Comparison of ENCODE assay signal across 21 mouse cellular contexts in the genomic region with DNA sequence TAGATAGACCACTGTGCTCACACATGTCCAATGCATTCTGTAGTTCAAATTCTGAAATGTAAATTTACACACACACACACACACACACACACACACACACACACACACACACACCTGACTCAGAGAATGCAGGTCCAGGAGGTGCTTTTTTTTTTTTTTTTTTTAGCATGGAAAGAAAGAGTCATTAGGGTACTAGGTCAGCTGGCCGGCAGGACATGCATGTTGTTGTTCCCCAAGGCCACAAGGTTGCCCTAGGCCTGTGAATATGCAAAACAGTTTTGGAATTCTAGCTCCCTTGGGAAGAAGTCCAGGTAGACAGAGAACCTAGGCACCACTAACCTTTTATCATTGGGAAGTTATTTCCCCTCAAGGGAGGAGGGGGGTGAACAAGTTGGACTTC.
DNase-seq lines count a peak whose midpoint lies in the region; ATAC-seq and TF ChIP-seq lines count a peak whose summit lies in the region.
"Had no signal": no experiment of that assay in that cellular context is flagged by ENCODE, and none has a peak within 500 bp of the region (broad histone marks: within the 10 kb centered on the region; RNA-seq: fewer than 3 reads in every experiment).

No protein-coding gene starts in this region.

- no peaks in the 10 kb centered on the region for H3K27me3 ChIP-seq in liver, adult 2 months (ENCODE audit: control insufficient read depth, insufficient read depth, low read length)
- H3K27me3 ChIP-seq in liver, postnatal 0 days (ENCODE audit: insufficient read depth, low read length) = no peaks in the 10 kb centered on the region
- H3K27me3 ChIP-seq: embryonic facial prominence, embryonic 13.5 days; forebrain, embryonic 12.5 days; hindbrain, embryonic 12.5 days had no signal

- peak; percentile 60 for DNase-seq in heart, adult 11 months
- no peak for DNase-seq in heart, adult 9 months (ENCODE audit: low spot score in 2 of 2)
- DNase-seq in liver, adult 2 months (ENCODE audit: extremely low read depth, low read depth, low spot score) = peak; percentile 37
- no peak for DNase-seq in liver, postnatal 0 days
- DNase-seq in ZHBTc4 (ENCODE audit: low read depth, low spot score) = peak; percentile 9
- DNase-seq in thymus, postnatal 36 days = no peak
- no peak for DNase-seq in cerebellum, postnatal 14 days
- DNase-seq: adrenal gland, postnatal 14 days; cerebellum, adult 11-12 months; cerebellum, adult 9-10 months; cerebellum, postnatal 36 days; gastrocnemius, postnatal 10 days; heart, postnatal 10 days; heart, postnatal 4 days had no signal

- 16% methylated on average over 1 of the region's 1 CpGs for WGBS in liver, adult 2 months
- WGBS in liver, postnatal 0 days (ENCODE audit: insufficient replicate concordance) = 57% methylated on average over 1 of the region's 1 CpGs

- H3K79me2 ChIP-seq in liver, adult 2 months (ENCODE audit: control insufficient read depth, insufficient read depth, low read length) = no peaks in the 10 kb centered on the region

- TF ChIP-seq POLR2A in liver, adult 2 months (IDR thresholded peaks at IDR 0.05; ENCODE audit: extremely low read depth, insufficient read depth, low read length) = no peak

- peaks cover 5% of the 10 kb centered on the region; the same call in 1 of the 2 replicates for H3K4me1 ChIP-seq in liver, adult 2 months (ENCODE audit: control insufficient read depth, insufficient read depth, low read length)
- peaks cover 6% of the 10 kb centered on the region; the same call in 1 of the 2 replicates for H3K4me1 ChIP-seq in liver, postnatal 0 days (ENCODE audit: insufficient read depth)
- H3K4me1 ChIP-seq: embryonic facial prominence, embryonic 13.5 days; hindbrain, embryonic 12.5 days had no signal

- no peak overlapping the region for H3K4me2 ChIP-seq in liver, postnatal 0 days (ENCODE audit: low read depth, low read length)
- H3K4me2 ChIP-seq: embryonic facial prominence, embryonic 13.5 days; forebrain, embryonic 12.5 days; hindbrain, embryonic 12.5 days had no signal

- no peak overlapping the region for H3K4me3 ChIP-seq in liver, adult 2 months (ENCODE audit: insufficient read depth, low read depth, low read length)
- H3K4me3 ChIP-seq in liver, postnatal 0 days (ENCODE audit: low read depth, low read length) = no peak overlapping the region
- H3K4me3 ChIP-seq: embryonic facial prominence, embryonic 13.5 days; forebrain, embryonic 12.5 days; hindbrain, embryonic 12.5 days had no signal

- TF ChIP-seq CTCF in liver, adult 2 months (IDR thresholded peaks at IDR 0.05; ENCODE audit: low read depth, low read length) = no peak
- no peak for TF ChIP-seq CTCF in liver, postnatal 0 days (IDR thresholded peaks at IDR 0.05; ENCODE audit: low read depth)

- no peak for TF ChIP-seq EP300 in liver, postnatal 0 days (IDR thresholded peaks at IDR 0.05; ENCODE audit: low read depth)

- no peaks in the 10 kb centered on the region for H3K9me3 ChIP-seq in liver, postnatal 0 days (ENCODE audit: low read length)
- H3K9me3 ChIP-seq: embryonic facial prominence, embryonic 13.5 days; forebrain, embryonic 12.5 days; hindbrain, embryonic 12.5 days had no signal

- no peaks in the 10 kb centered on the region for H3K36me3 ChIP-seq in liver, adult 2 months (ENCODE audit: control insufficient read depth, insufficient read depth, low read length)
- H3K36me3 ChIP-seq in liver, postnatal 0 days (replicated peaks; ENCODE audit: insufficient read depth, low read length) = no peaks in the 10 kb centered on the region
- H3K36me3 ChIP-seq: embryonic facial prominence, embryonic 13.5 days; forebrain, embryonic 12.5 days; hindbrain, embryonic 12.5 days had no signal

- H3K9ac ChIP-seq in liver, adult 2 months (ENCODE audit: low read depth, low read length) = no peak overlapping the region
- H3K9ac ChIP-seq in liver, postnatal 0 days (replicated peaks) = no peak overlapping the region
- H3K9ac ChIP-seq: embryonic facial prominence, embryonic 13.5 days; forebrain, embryonic 12.5 days; hindbrain, embryonic 12.5 days had no signal

- no peak overlapping the region for H3K27ac ChIP-seq in liver, adult 2 months (replicated peaks; ENCODE audit: insufficient read depth, low read depth, low read length)
- H3K27ac ChIP-seq in liver, postnatal 0 days (ENCODE audit: low read depth) = no peak overlapping the region
- H3K27ac ChIP-seq: embryonic facial prominence, embryonic 13.5 days; forebrain, embryonic 12.5 days; hindbrain, embryonic 12.5 days had no signal

- ATAC-seq in liver, postnatal 0 days = no peak
- ATAC-seq: CD4-positive, CD25-positive, alpha-beta regulatory T cell, adult 4 months; forebrain, embryonic 16.5 days; hindbrain, embryonic 16.5 days; intestine, embryonic 16.5 days had no signal

Comparison
In these comparisons a context has a peak if more than half of its experiments do, and no peak if none do; other contexts are left out.
1. DNase-seq: peak in heart, adult 11 months (single experiment), liver, adult 2 months (single experiment) and ZHBTc4 (single experiment); none in heart, adult 9 months (0 of 2), liver, postnatal 0 days (single experiment), thymus, postnatal 36 days (0 of 2) and cerebellum, postnatal 14 days (0 of 2).